Mouse (Mus musculus) ES-E14 (cell line): ENCODE measurements at regions not wholly inside any gene's neighbourhood (a gene's known extent, or its start where the extent isn't known, plus 50 kb on each side); places are given as distances from the start of the nearest gene placed in this dataset.

Experiments
- CHD2 ChIP-seq: IDR thresholded peaks from 2 replicates; pipeline ENCODE4 v1.6.1; 2014; ENCODE audit warnings: mild to moderate bottlenecking, low read depth, low read length, inconsistent platforms
- MAFK ChIP-seq: IDR thresholded peaks from 2 replicates; pipeline ENCODE4 v1.6.1; 2014; ENCODE audit warnings: mild to moderate bottlenecking, low read depth, low read length, inconsistent platforms; ENCODE audit not compliant: insufficient read depth
- ZC3H11A ChIP-seq: IDR thresholded peaks from 2 replicates; pipeline ENCODE4 v1.6.1; 2012; ENCODE audit warnings: low read depth, mild to moderate bottlenecking, inconsistent platforms, low read length, borderline replicate concordance

- TF ChIP-seq MAFK, result no peak
- TF ChIP-seq ZC3H11A, result no peak
- no peak for TF ChIP-seq CHD2
These were observed 286.5 kb downstream of the Gm11146 start for GRCm38 (mm10) chr16:77315354-77315753.
